Comparison of ENCODE assay signal across 11 mouse cellular contexts in genomic region chr7:127813821-127814220, GRCm38 (mm10). TPM values are rescaled to one million over a fixed set of nuclear protein-coding genes. Genes with fewer than 3 reads are reported as not detected.
DNase-seq lines count a peak whose midpoint lies in the region; ATAC-seq and TF ChIP-seq lines count a peak whose summit lies in the region.
"Had no signal": no experiment of that assay in that cellular context is flagged by ENCODE, and none has a peak within 500 bp of the region (broad histone marks: within the 10 kb centered on the region; RNA-seq: fewer than 3 reads in every experiment).

No protein-coding gene starts in this region.

- peak; percentile 36 for DNase-seq in heart, adult 8-10 months (ENCODE audit: low spot score)
- DNase-seq in heart, postnatal 36 days, result no peak
- no peak for DNase-seq in lung, postnatal 25 days (ENCODE audit: low spot score)
- no peak for DNase-seq in liver, postnatal 0 days
- DNase-seq in right cerebral cortex, adult 2 months (ENCODE audit: low spot score in 2 of 2), result no peak
- DNase-seq: thymus, postnatal 14 days had no signal

- no peak overlapping the region for H3K4me3 ChIP-seq in lung, embryonic 15.5 days
- H3K4me3 ChIP-seq in intestine, embryonic 15.5 days (replicated peaks), result no peak overlapping the region
- no peak overlapping the region for H3K4me3 ChIP-seq in liver, postnatal 0 days (ENCODE audit: low read depth, low read length)
- H3K4me3 ChIP-seq: embryonic facial prominence, embryonic 12.5 days had no signal

- no peaks in the 10 kb centered on the region for H3K36me3 ChIP-seq in lung, embryonic 15.5 days
- H3K36me3 ChIP-seq in intestine, embryonic 15.5 days, result no peaks in the 10 kb centered on the region
- H3K36me3 ChIP-seq in liver, postnatal 0 days (replicated peaks; ENCODE audit: insufficient read depth, low read length), result no peaks in the 10 kb centered on the region

- intact Hi-C loops in heart, postnatal 36 days (cut with DNase I), result loop anchor here (2.0 kb wide), 1 partner anchor 27 kb away; no protein-coding TSS in a partner anchor

- H3K4me2 ChIP-seq in lung, embryonic 15.5 days, result peak overlapping the region; percentile 30; the same call in 1 of the 2 replicates
- no peak overlapping the region for H3K4me2 ChIP-seq in intestine, embryonic 15.5 days (replicated peaks)
- peak overlapping the region; percentile 50 for H3K4me2 ChIP-seq in liver, postnatal 0 days (ENCODE audit: low read depth, low read length)
- H3K4me2 ChIP-seq: embryonic facial prominence, embryonic 12.5 days had no signal

- ATAC-seq in lung, embryonic 15.5 days (ENCODE audit: borderline replicate concordance, extremely low read depth, low FRiP score, low TSS enrichment), result no peak
- peak; percentile 63; the same call in 1 of the 2 replicates for ATAC-seq in intestine, embryonic 15.5 days
- peak; percentile 75 for ATAC-seq in liver, postnatal 0 days
- ATAC-seq: inflammation-experienced regulatory T-cells, adult 6 months had no signal

- H3K27ac ChIP-seq in lung, embryonic 15.5 days, result peak overlapping the region; percentile 31; the same call in 1 of the 2 replicates
- peak overlapping the region; percentile 29; the same call in 1 of the 2 replicates for H3K27ac ChIP-seq in intestine, embryonic 15.5 days
- peak overlapping the region; percentile 97 for H3K27ac ChIP-seq in liver, postnatal 0 days (ENCODE audit: low read depth)
- H3K27ac ChIP-seq: embryonic facial prominence, embryonic 12.5 days had no signal

- H3K9me3 ChIP-seq in lung, embryonic 15.5 days, result no peaks in the 10 kb centered on the region
- H3K9me3 ChIP-seq in intestine, embryonic 15.5 days, result no peaks in the 10 kb centered on the region
- H3K9me3 ChIP-seq in liver, postnatal 0 days (ENCODE audit: low read length), result no peaks in the 10 kb centered on the region
- H3K9me3 ChIP-seq: embryonic facial prominence, embryonic 12.5 days had no signal

- TF ChIP-seq CTCF in liver, postnatal 0 days (IDR thresholded peaks at IDR 0.05; ENCODE audit: low read depth), result no peak

- 67% methylated on average over 4 of the region's 4 CpGs for WGBS in lung, embryonic 15.5 days
- WGBS in intestine, embryonic 15.5 days, result 72% methylated on average over 4 of the region's 4 CpGs
- WGBS in liver, postnatal 0 days (ENCODE audit: insufficient replicate concordance), result 51% methylated on average over 4 of the region's 4 CpGs

- no peaks in the 10 kb centered on the region for H3K27me3 ChIP-seq in lung, embryonic 15.5 days
- no peaks in the 10 kb centered on the region for H3K27me3 ChIP-seq in intestine, embryonic 15.5 days (replicated peaks)
- no peaks in the 10 kb centered on the region for H3K27me3 ChIP-seq in liver, postnatal 0 days (ENCODE audit: insufficient read depth, low read length)
- H3K27me3 ChIP-seq: embryonic facial prominence, embryonic 12.5 days had no signal

- H3K9ac ChIP-seq in lung, embryonic 15.5 days, result no peak overlapping the region
- no peak overlapping the region for H3K9ac ChIP-seq in intestine, embryonic 15.5 days
- H3K9ac ChIP-seq in liver, postnatal 0 days (replicated peaks), result peak overlapping the region; percentile 53
- H3K9ac ChIP-seq: embryonic facial prominence, embryonic 12.5 days had no signal

- peak; percentile 52 for TF ChIP-seq EP300 in liver, postnatal 0 days (IDR thresholded peaks at IDR 0.05; ENCODE audit: low read depth)

- H3K4me1 ChIP-seq in lung, embryonic 15.5 days, result 0 out of 2 replicates have a peak, but pooled peaks cover 4% of the 10 kb centered on the region
- H3K4me1 ChIP-seq in intestine, embryonic 15.5 days (replicated peaks), result no peaks in the 10 kb centered on the region
- peaks cover 21% of the 10 kb centered on the region for H3K4me1 ChIP-seq in liver, postnatal 0 days (ENCODE audit: insufficient read depth)

RNA-seq across cellular contexts. Expression of gene Stx4a, which starts 10.3 kb away (rescaled TPM):
- total RNA-seq in heart, adult 8-10 months (2022), result 10 to 100 TPM; 61.9 to 68.0 (median 66.0) TPM
- total RNA-seq in heart, postnatal 36 days (2021), result 10 to 100 TPM; 63.2 to 72.7 TPM
- polyA plus RNA-seq in lung, embryonic 15.5 days (2015; fragmentation: Nextera tagmentation; extraction: Ambion mirVana), result 42.1 and 43.2 TPM in 2 replicates
- 40.6 and 40.7 TPM in 2 replicates for polyA plus RNA-seq in intestine, embryonic 15.5 days (2015; fragmentation: Nextera tagmentation; extraction: Ambion mirVana)
- 15.8 and 17.5 TPM in 2 replicates for polyA plus RNA-seq in liver, postnatal 0 days (2015; fragmentation: Nextera tagmentation; extraction: Ambion mirVana)

RNA-seq across cellular contexts. Expression of gene Stx1b, which starts 10.5 kb away (rescaled TPM):
- total RNA-seq in heart, adult 8-10 months (2022), result under 1 TPM; 0.27 to 0.66 (median 0.51) TPM
- total RNA-seq in heart, postnatal 36 days (2021), result 1 to 10 TPM in 1 of 2 experiments, under 1 TPM in 1; 0.53 to 1.1 TPM
- polyA plus RNA-seq in lung, embryonic 15.5 days (2015; fragmentation: Nextera tagmentation; extraction: Ambion mirVana), result 1.3 and 1.9 TPM in 2 replicates
- 3.2 and 3.4 TPM in 2 replicates for polyA plus RNA-seq in intestine, embryonic 15.5 days (2015; fragmentation: Nextera tagmentation; extraction: Ambion mirVana)
- 0.18 and 0.48 TPM in 2 replicates for polyA plus RNA-seq in liver, postnatal 0 days (2015; fragmentation: Nextera tagmentation; extraction: Ambion mirVana)

RNA-seq across cellular contexts. Expression of gene Hsd3b7, which starts 13.4 kb away (rescaled TPM):
- total RNA-seq in heart, adult 8-10 months (2022), result 10 to 100 TPM; 11.8 to 14.5 (median 12.7) TPM
- 10 to 100 TPM; 12.6 to 13.1 TPM for total RNA-seq in heart, postnatal 36 days (2021)
- 21.1 and 24.3 TPM in 2 replicates for polyA plus RNA-seq in lung, embryonic 15.5 days (2015; fragmentation: Nextera tagmentation; extraction: Ambion mirVana)
- 28.0 and 31.2 TPM in 2 replicates for polyA plus RNA-seq in intestine, embryonic 15.5 days (2015; fragmentation: Nextera tagmentation; extraction: Ambion mirVana)
- 218 and 224 TPM in 2 replicates for polyA plus RNA-seq in liver, postnatal 0 days (2015; fragmentation: Nextera tagmentation; extraction: Ambion mirVana)

RNA-seq across cellular contexts. Expression of gene Gm49388, which starts 28.4 kb away (rescaled TPM):
- 1 to 10 TPM; 1.9 to 3.3 (median 2.7) TPM for total RNA-seq in heart, adult 8-10 months (2022)
- 1 to 10 TPM; 3.3 to 3.9 TPM for total RNA-seq in heart, postnatal 36 days (2021)
- not detected in 2 replicates for polyA plus RNA-seq in lung, embryonic 15.5 days (2015; fragmentation: Nextera tagmentation; extraction: Ambion mirVana)
- polyA plus RNA-seq in intestine, embryonic 15.5 days (2015; fragmentation: Nextera tagmentation; extraction: Ambion mirVana), result not detected in 2 replicates
- 0.26 TPM in 1 of 2 replicates, not detected in the other for polyA plus RNA-seq in liver, postnatal 0 days (2015; fragmentation: Nextera tagmentation; extraction: Ambion mirVana)
- polyA plus RNA-seq: embryonic facial prominence, embryonic 12.5 days; inflammation-experienced regulatory T-cells, adult 6 months; neural tube, embryonic 11.5 days had no signal

RNA-seq across cellular contexts. Expression of gene Setd1a, which starts 37.4 kb away (rescaled TPM):
- total RNA-seq in heart, adult 8-10 months (2022), result 10 to 100 TPM; 15.4 to 23.1 (median 17.9) TPM
- 10 to 100 TPM; 22.2 to 24.0 TPM for total RNA-seq in heart, postnatal 36 days (2021)
- polyA plus RNA-seq in lung, embryonic 15.5 days (2015; fragmentation: Nextera tagmentation; extraction: Ambion mirVana), result 23.3 and 24.7 TPM in 2 replicates
- polyA plus RNA-seq in intestine, embryonic 15.5 days (2015; fragmentation: Nextera tagmentation; extraction: Ambion mirVana), result 15.2 and 17.4 TPM in 2 replicates
- polyA plus RNA-seq in liver, postnatal 0 days (2015; fragmentation: Nextera tagmentation; extraction: Ambion mirVana), result 5.5 and 7.3 TPM in 2 replicates

Comparison
In these comparisons a context has a peak if more than half of its experiments do, and no peak if none do; other contexts are left out.
1. H3K27ac ChIP-seq: peak in every context shown above with its lines; median percentile 97 in liver, postnatal 0 days; 31 in lung, embryonic 15.5 days; 29 in intestine, embryonic 15.5 days.